Mouse (Mus musculus) erythroblast, adult 5-6 weeks (primary cell): Measurements from ENCODE around the gene St6gal1. TPM values are rescaled to one million over a fixed set of nuclear protein-coding genes. Genes with fewer than 3 reads are reported as not detected.

Experiments
- ATAC-seq: replicated peaks from 2 replicates; pipeline ENCODE4 v1.8.0; 2016; ENCODE audit warnings: moderate number of reproducible peaks, mild to moderate bottlenecking, moderate TSS enrichment, inconsistent platforms; ENCODE audit not compliant: poor library complexity, low FRiP score, severe bottlenecking
- total RNA-seq, 2 experiments: library from RNA; stranded (forward) in 1 of 2; stranded (reverse) in 1 of 2; fragments of 150-400 nt in 1 of 2; fragments of 200-764, 138-1000 nt in 1 of 2; gene quantifications; 2 replicates each; pipeline versions ENCODE4 v1.2.3 to v1.2.4; 2015 to 2017; ENCODE audit warnings: low replicate concordance in 2 of 2

St6gal1 gene
- total RNA-seq, 2 experiments from 2014 or later: 0.77 to 1.4 TPM

- ATAC-seq: no peak
Observed at GRCm38 (mm10) chr16:23269984-23270912, 45.7 kb downstream of the St6gal1 start.

DNA sequence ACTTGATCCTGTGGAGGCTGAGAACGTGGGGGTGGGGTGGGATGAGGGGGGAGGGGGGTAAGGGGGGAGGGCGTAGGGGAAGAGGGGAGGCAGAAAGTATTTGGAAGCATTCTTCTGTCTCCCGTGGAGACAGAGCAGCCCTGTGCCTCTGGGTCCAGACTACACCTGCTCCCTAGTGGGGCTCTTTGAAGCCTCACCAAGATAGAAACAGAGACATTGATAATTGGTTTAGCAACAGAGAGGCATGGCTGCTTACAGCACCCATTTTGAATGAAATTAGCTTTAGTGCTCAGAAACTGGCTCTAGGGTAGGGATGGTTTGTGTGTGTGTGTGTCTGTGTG, 46.3 kb downstream of the St6gal1 start:
- no peak for ATAC-seq

GRCm38 (mm10) chr16:23271746-23272520, 47.4 kb downstream of the St6gal1 start:
- ATAC-seq: no peak

DNA sequence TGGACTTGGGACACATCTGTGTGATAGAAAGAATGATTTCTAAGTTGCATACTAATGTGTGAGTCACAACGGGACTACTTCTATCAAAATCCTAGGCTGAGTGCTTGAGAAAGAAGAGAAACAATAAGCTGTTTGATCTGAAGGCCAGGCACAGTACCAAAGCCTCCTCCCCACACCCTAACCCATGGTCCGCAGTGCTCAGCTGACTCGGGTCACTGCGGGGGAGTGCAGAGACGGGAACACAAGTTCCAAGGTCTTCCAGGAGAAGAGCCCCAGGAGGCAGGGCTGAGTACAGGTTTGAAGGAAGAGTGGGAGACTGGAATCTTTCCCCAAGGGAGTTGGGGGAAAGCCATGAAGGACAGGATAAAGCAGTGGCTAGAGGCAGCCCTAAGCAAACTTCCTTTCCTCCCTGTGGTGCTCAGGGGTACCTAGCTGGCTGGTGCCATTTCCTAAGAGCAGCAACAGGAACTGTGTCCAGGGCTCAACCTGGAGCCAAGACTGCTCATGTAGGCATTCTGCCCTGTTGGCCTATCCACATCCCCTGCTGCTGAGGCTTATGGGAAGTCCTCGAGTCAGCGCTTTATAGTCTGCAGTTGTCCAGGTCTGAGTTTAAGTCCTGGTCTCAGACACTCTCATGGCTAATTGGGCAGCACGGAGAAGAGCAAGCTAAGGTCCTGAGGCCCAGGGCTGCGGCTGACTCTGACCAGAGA, 48.1 kb downstream of the St6gal1 start:
- ATAC-seq: no peak

DNA sequence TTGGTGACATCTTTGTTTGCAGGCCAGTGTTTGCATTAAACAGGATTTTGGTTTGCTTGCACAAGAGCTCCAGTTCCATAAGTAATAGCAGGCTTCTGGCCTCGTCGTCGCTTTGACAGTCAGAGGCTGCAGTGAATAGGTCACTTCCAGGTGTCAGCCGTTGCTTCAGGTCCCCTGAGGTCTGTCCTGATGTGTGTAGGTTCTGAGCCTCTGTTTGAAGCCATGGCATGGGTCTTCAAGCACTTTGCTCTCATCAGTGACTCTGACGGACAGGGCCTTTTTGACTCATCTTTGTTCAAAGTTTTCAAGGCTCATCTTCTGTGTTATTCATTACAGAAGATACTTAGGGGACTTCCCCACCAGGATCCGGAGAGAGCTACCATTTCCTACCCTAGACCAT, 49.5 kb downstream of the St6gal1 start:
- no peak for ATAC-seq

DNA sequence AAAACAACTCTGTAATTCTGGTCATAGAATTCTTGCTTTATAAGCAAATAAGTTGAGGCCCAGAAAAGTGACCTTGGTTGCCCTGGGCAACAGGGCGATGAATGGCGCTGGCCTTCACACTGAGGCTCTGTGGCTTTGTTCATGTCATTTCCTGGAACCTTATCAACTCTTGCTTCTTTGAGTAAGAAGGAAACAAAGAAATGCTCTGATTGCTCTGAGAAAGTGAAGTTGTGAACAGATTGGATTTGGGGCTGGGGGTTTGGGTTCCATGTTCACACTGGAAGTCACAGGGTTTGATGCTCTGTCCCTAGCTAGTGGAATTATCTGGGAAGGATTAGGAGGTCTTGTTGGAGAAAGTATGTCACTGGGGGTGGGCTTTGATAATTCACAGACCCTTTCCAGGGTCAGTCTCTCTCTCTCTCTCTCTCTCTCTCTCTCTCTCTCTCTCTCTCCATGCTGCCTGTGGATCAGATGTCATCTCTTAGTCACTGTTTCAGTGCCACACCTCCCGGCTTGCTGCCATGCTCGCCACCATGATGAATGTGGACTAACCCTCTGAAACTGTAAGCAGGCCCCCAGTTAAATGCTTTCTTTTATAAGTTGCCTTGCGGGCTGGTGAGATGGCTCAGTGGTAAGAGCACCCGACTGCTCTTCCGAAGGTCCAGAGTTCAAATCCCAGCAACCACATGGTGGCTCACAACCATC, 50.2 kb downstream of the St6gal1 start:
- no peak for ATAC-seq

- no peak for ATAC-seq
Observed at GRCm38 (mm10) chr16:23275661-23276060, 51.1 kb downstream of the St6gal1 start.

- ATAC-seq: no peak
Observed at GRCm38 (mm10) chr16:23279879-23280741, 55.6 kb downstream of the St6gal1 start.

- ATAC-seq: no peak
Observed at GRCm38 (mm10) chr16:23280742-23281090, 56.2 kb downstream of the St6gal1 start.

DNA sequence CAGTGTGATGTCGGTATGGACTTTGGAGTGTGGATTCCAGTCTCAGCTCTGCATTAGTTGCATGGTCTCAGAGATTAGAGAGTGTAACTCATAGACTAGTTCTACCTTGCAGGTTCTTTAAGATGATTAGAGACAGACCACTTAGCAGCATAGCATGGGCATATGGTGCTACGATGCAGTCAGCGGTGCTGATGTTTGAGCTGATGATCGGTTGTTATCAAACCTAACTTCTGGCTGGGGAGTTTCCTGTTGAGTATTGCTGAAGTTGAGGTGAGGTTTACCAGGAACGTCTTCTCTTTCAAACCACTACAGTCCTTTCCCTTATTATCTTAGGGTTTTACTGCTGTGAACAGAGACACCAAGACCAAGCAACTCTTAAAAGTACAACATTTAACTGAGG, 57.7 kb downstream of the St6gal1 start:
- ATAC-seq: no peak

DNA sequence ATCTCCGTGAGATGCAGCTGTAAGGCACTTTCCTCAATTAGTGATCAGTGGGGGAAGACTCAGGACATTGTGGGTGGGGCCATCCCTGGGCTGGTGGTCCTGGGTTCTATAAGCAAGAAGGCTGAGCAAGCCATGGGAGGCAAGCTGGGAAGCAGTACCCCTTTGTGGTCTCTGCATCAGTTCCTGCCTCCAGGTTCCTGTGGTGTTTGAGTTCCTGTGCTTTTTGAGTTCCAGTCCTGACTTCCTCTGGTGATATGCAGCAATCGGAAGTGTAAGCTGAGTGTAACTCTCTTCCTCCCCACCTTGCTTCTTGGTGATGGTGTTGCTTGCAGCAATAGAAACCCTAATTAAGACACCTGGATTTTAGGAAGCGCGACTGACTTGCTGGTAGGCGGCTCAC, 58.4 kb downstream of the St6gal1 start:
- no peak for ATAC-seq

- ATAC-seq: no peak
Observed at GRCm38 (mm10) chr16:23283677-23284076, 59.1 kb downstream of the St6gal1 start.

DNA sequence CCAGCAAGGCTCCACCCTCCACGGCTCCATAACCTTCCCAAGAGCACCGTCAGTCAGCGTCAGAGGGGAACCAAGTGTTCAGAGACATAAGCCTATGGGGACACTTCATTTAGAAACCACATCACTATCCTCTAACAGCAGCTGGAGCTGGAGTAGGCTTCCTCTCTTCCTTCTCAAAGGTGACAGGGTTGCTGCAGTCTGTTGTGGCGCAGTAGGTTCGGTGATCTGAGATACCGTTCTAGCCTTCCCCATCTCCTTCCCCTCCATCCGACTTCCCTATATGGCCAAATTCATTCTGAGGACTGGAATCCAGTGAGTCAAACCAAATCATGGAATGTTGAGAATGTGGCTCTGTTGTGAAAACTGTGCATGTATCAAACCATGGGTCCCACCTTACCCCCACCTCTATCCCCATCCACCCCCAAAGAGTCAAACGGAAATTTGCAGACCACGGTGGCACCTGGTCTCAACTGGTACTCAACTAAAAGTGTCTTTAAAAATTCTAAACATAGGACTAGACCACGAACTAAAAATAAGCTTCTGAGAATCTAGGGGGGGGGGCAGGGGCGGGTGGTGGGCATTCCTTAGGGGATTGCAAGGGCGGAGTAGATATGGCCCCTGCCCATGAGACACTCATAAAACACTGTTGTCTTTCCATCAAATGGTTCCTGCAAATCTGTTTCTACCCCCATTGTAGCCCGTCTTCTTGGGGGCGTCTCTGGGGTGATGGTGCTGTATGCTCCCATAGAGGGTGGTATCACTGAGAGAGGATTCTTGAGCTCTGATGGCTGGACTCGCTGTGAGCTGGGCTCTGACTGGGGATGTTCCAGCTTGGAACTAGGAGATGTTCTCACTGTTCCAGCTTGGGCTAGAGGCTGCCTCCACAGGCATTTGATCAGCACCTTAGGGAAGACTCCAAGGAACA, 60.2 kb downstream of the St6gal1 start:
- ATAC-seq: no peak

DNA sequence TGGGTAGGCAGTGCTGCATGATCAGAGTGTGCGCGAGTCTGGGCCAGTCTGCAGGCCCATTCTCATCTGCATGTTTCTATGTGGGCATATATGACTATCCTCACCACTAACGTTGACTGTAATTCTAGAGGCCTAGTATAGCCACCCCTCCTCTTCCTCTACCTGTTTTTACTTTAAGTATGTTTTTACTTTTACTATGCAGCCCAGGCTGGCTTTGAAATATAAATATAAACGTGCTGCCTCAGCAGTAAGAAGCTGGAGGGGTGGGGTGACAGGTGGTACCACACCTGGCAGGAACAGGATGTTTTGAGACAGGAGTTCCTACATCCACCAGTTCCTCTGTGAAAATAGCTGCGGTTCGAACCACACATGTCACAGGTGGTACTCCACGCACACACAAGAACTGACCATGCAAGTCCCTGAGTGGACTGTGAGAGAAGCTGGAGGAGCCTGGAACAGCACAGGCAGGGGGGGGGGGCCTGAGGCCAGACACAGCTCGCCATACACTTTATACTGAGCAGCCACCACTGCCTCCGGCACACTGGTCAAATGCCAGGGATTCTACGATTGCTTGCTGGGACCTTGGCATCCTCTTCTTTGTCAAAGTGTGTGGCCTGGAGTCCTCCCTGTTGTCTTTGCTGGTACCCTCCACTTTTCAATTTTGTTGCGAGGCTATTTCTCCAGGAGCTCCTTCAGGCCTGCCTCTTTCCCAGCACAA, 62.0 kb downstream of the St6gal1 start:
- ATAC-seq: no peak

DNA sequence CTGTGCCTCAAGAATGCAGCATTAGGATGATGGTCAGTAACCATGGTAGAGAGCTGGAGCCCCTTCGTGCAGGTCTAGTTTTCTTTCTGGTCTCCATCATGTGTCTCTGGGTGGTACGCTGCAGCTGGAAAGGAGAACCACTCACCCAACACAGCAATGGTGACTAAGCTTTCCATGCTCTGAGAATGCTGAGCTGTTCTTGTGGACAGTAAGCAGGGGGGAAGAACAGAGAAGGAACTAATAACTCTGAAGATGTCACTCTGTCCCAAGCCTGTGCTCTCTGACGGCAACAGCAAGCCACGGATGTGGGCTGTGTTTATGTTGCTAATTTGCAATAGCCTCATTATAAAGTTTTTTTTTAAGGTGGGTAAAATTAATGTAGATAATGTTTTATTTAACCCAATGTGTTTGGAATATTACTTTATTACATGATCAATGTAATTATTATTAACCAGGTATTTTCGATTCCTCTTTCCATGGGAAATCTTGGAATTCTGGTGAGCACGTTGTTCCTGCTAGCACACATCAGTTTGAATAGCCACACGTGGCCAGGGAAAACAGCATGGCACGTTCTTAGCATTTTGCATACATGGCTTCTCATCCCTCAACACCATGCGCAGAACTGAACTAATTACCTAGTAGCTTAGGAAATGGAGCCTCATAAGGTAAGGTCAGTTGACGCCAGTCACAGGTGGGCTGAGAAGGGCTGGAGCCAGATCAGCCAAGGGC, 62.9 kb downstream of the St6gal1 start:
- ATAC-seq: no peak

DNA sequence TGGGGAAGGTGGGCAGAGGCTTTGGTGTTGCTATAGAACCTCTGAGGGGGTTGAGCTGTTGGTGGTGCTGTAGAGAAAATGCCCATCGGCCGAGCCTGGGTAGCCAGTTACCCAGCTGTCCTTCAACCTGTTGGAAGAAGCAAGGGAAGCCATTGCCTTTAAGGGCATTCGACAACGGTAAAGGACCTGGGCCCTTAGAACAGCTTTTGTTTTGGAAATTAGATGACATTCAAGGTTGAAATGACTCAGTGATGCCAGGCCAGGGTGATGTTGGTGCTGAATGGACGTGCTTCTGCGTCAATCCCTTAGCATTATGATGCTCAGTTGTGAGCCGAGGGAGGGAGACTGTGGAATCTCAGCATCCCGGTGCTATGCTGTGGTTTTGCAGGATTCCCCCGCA, 63.6 kb downstream of the St6gal1 start:
- no peak for ATAC-seq

- ATAC-seq: no peak
Observed at GRCm38 (mm10) chr16:23289424-23289823, 64.9 kb downstream of the St6gal1 start.
